Comparison of ENCODE assay signal across 12 mouse cellular contexts in genomic region chr14:122481181-122481580, GRCm38 (mm10). TPM values are rescaled to one million over a fixed set of nuclear protein-coding genes. Genes with fewer than 3 reads are reported as not detected.
DNase-seq lines count a peak whose midpoint lies in the region; ATAC-seq and TF ChIP-seq lines count a peak whose summit lies in the region.
"Had no signal": no experiment of that assay in that cellular context is flagged by ENCODE, and none has a peak within 500 bp of the region (broad histone marks: within the 10 kb centered on the region; RNA-seq: fewer than 3 reads in every experiment).

No protein-coding gene starts in this region.

- no peak overlapping the region for H3K27ac ChIP-seq in embryonic facial prominence, embryonic 10.5 days (replicated peaks)
- peak overlapping the region; percentile 89 for H3K27ac ChIP-seq in hindbrain, postnatal 0 days
- peak overlapping the region; percentile 60; the same call in 1 of the 2 replicates for H3K27ac ChIP-seq in neural tube, embryonic 15.5 days (replicated peaks)
- H3K27ac ChIP-seq: kidney, postnatal 0 days; liver, embryonic 14.5 days had no signal

- ATAC-seq in cerebellum, adult (ENCODE audit: insufficient number of reproducible peaks, low FRiP score, low TSS enrichment) = peak; percentile 17; the same call in 1 of the 2 replicates
- ATAC-seq in hindbrain, postnatal 0 days = no peak
- ATAC-seq in neural tube, embryonic 15.5 days (ENCODE audit: low FRiP score) = no peak

- H3K9ac ChIP-seq in hindbrain, postnatal 0 days (replicated peaks; ENCODE audit: low read length) = peak overlapping the region; percentile 89
- H3K9ac ChIP-seq in neural tube, embryonic 15.5 days (replicated peaks) = 0 out of 2 replicates have a peak overlapping the region, but pooled peaks have one; percentile 21
- H3K9ac ChIP-seq: liver, embryonic 14.5 days had no signal

- TF ChIP-seq CTCF in hindbrain, postnatal 0 days (IDR thresholded peaks at IDR 0.05; ENCODE audit: low read depth) = no peak

- 3% methylated on average over 15 of the region's 15 CpGs for WGBS in embryonic facial prominence, embryonic 10.5 days
- 16% methylated on average over 15 of the region's 15 CpGs for WGBS in hindbrain, postnatal 0 days
- WGBS in neural tube, embryonic 15.5 days = 16% methylated on average over 15 of the region's 15 CpGs

- no peaks in the 10 kb centered on the region for H3K9me3 ChIP-seq in embryonic facial prominence, embryonic 10.5 days
- H3K9me3 ChIP-seq in hindbrain, postnatal 0 days (ENCODE audit: low read length) = no peaks in the 10 kb centered on the region
- H3K9me3 ChIP-seq in neural tube, embryonic 15.5 days (replicated peaks) = no peaks in the 10 kb centered on the region

- no peak for DNase-seq in cerebellum, adult 11 months
- DNase-seq in embryonic facial prominence, embryonic 10.5 days (ENCODE audit: low spot score) = peak; percentile 53
- DNase-seq in hindbrain, postnatal 0 days (ENCODE audit: low spot score) = peak; percentile 33
- DNase-seq in kidney, postnatal 4 days = no peak
- no peak for DNase-seq in kidney, adult 8-10 months
- no peak for DNase-seq in spleen, postnatal 14 days (ENCODE audit: low spot score in 2 of 2)

- H3K4me2 ChIP-seq in hindbrain, postnatal 0 days (ENCODE audit: low read depth, low read length) = peak overlapping the region; percentile 68
- H3K4me2 ChIP-seq in neural tube, embryonic 15.5 days = peak overlapping the region; percentile 42

- H3K27me3 ChIP-seq in embryonic facial prominence, embryonic 10.5 days (replicated peaks; ENCODE audit: low read depth, poor library complexity, severe bottlenecking) = peaks cover 99% of the 10 kb centered on the region
- H3K27me3 ChIP-seq in hindbrain, postnatal 0 days (ENCODE audit: insufficient read depth, low read length) = no peaks in the 10 kb centered on the region
- H3K27me3 ChIP-seq in neural tube, embryonic 15.5 days (replicated peaks) = peaks cover 67% of the 10 kb centered on the region

- H3K4me3 ChIP-seq in embryonic facial prominence, embryonic 10.5 days = peak overlapping the region; percentile 66
- H3K4me3 ChIP-seq in hindbrain, postnatal 0 days (ENCODE audit: low read length) = peak overlapping the region; percentile 60
- H3K4me3 ChIP-seq in neural tube, embryonic 15.5 days (replicated peaks) = peak overlapping the region; percentile 19

- peaks cover 37% of the 10 kb centered on the region for H3K4me1 ChIP-seq in embryonic facial prominence, embryonic 10.5 days
- H3K4me1 ChIP-seq in hindbrain, postnatal 0 days (ENCODE audit: insufficient read depth, low read length) = no peaks in the 10 kb centered on the region
- H3K4me1 ChIP-seq in neural tube, embryonic 15.5 days = peaks cover 11% of the 10 kb centered on the region; the same call in 1 of the 2 replicates

- H3K36me3 ChIP-seq in embryonic facial prominence, embryonic 10.5 days (replicated peaks) = peaks cover 5% of the 10 kb centered on the region; the same call in 1 of the 2 replicates
- no peaks in the 10 kb centered on the region; the same call in 1 of the 2 replicates for H3K36me3 ChIP-seq in hindbrain, postnatal 0 days (ENCODE audit: insufficient read depth, low read length)
- no peaks in the 10 kb centered on the region for H3K36me3 ChIP-seq in neural tube, embryonic 15.5 days

RNA-seq across cellular contexts. Expression of gene Zic2, which starts 5.9 kb away (rescaled TPM):
- polyA plus RNA-seq in embryonic facial prominence, embryonic 10.5 days (2016; fragmentation: Nextera tagmentation; extraction: Ambion mirVana) = 2.2 and 2.4 TPM in 2 replicates
- 234 TPM in 2 replicates for total RNA-seq in hindbrain, postnatal 0 days (2014; rRNA removed)
- polyA plus RNA-seq in hindbrain, postnatal 0 days (2015; fragmentation: Nextera tagmentation; extraction: Ambion mirVana) = 35.9 and 40.2 TPM in 2 replicates
- polyA plus RNA-seq in neural tube, embryonic 15.5 days (2015; fragmentation: Nextera tagmentation; extraction: Ambion mirVana) = 5.1 and 6.8 TPM in 2 replicates
- total RNA-seq: neutrophil, adult 5-6 weeks had no signal
- polyA plus RNA-seq: kidney, postnatal 0 days had no signal

RNA-seq across cellular contexts. Expression of gene Gm10837, which starts 9.2 kb away (rescaled TPM):
- polyA plus RNA-seq in embryonic facial prominence, embryonic 10.5 days (2016; fragmentation: Nextera tagmentation; extraction: Ambion mirVana) = 0.31 TPM in 1 of 2 replicates, not detected in the other
- 0.93 and 4.7 TPM in 2 replicates for total RNA-seq in hindbrain, postnatal 0 days (2014; rRNA removed)
- 1.2 and 1.4 TPM in 2 replicates for polyA plus RNA-seq in hindbrain, postnatal 0 days (2015; fragmentation: Nextera tagmentation; extraction: Ambion mirVana)
- polyA plus RNA-seq in neural tube, embryonic 15.5 days (2015; fragmentation: Nextera tagmentation; extraction: Ambion mirVana) = 0.23 and 0.27 TPM in 2 replicates
- total RNA-seq: neutrophil, adult 5-6 weeks had no signal
- polyA plus RNA-seq: gonadal fat pad, adult 2 months; kidney, postnatal 0 days; liver, embryonic 14.5 days had no signal

RNA-seq across cellular contexts. Expression of gene Zic5, which starts 15.7 kb away (rescaled TPM):
- 6.2 and 6.9 TPM in 2 replicates for polyA plus RNA-seq in embryonic facial prominence, embryonic 10.5 days (2016; fragmentation: Nextera tagmentation; extraction: Ambion mirVana)
- total RNA-seq in hindbrain, postnatal 0 days (2014; rRNA removed) = 46.2 and 51.3 TPM in 2 replicates
- 31.0 and 31.1 TPM in 2 replicates for polyA plus RNA-seq in hindbrain, postnatal 0 days (2015; fragmentation: Nextera tagmentation; extraction: Ambion mirVana)
- 3.9 and 6.2 TPM in 2 replicates for polyA plus RNA-seq in neural tube, embryonic 15.5 days (2015; fragmentation: Nextera tagmentation; extraction: Ambion mirVana)
- total RNA-seq: neutrophil, adult 5-6 weeks had no signal
- polyA plus RNA-seq: gonadal fat pad, adult 2 months; liver, embryonic 14.5 days had no signal

RNA-seq across cellular contexts. Expression of gene Gm5089, which starts 30.3 kb away (rescaled TPM):
- polyA plus RNA-seq in embryonic facial prominence, embryonic 10.5 days (2016; fragmentation: Nextera tagmentation; extraction: Ambion mirVana) = 0.50 and 0.56 TPM in 2 replicates
- total RNA-seq in hindbrain, postnatal 0 days (2014; rRNA removed) = 1.2 and 3.0 TPM in 2 replicates
- polyA plus RNA-seq in hindbrain, postnatal 0 days (2015; fragmentation: Nextera tagmentation; extraction: Ambion mirVana) = 0.56 and 0.82 TPM in 2 replicates
- polyA plus RNA-seq in neural tube, embryonic 15.5 days (2015; fragmentation: Nextera tagmentation; extraction: Ambion mirVana) = 0.14 and 0.60 TPM in 2 replicates
- total RNA-seq: neutrophil, adult 5-6 weeks had no signal
- polyA plus RNA-seq: gonadal fat pad, adult 2 months; kidney, postnatal 0 days; liver, embryonic 14.5 days had no signal

RNA-seq across cellular contexts. Expression of gene Pcca, which starts 52.9 kb away (rescaled TPM):
- polyA plus RNA-seq in embryonic facial prominence, embryonic 10.5 days (2016; fragmentation: Nextera tagmentation; extraction: Ambion mirVana) = 29.1 and 32.8 TPM in 2 replicates
- total RNA-seq in hindbrain, postnatal 0 days (2014; rRNA removed) = 6.7 and 13.4 TPM in 2 replicates
- 39.1 and 42.8 TPM in 2 replicates for polyA plus RNA-seq in hindbrain, postnatal 0 days (2015; fragmentation: Nextera tagmentation; extraction: Ambion mirVana)
- polyA plus RNA-seq in neural tube, embryonic 15.5 days (2015; fragmentation: Nextera tagmentation; extraction: Ambion mirVana) = 27.5 and 28.1 TPM in 2 replicates

Comparison
In these comparisons a context has a peak if more than half of its experiments do, and no peak if none do; other contexts are left out.
1. DNase-seq: peak in embryonic facial prominence, embryonic 10.5 days (single experiment) and hindbrain, postnatal 0 days (single experiment); none in cerebellum, adult 11 months (single experiment), kidney, postnatal 4 days (0 of 2), kidney, adult 8-10 months (0 of 2) and spleen, postnatal 14 days (0 of 2).
2. Peak in every context shown above with its lines, with median percentiles within 50 percentile points of each other: H3K4me3 ChIP-seq.